Mouse (Mus musculus) kidney, adult 2 months (tissue): ENCODE measurements around the gene Bpifc.

Experiments used
- CTCF ChIP-seq: fragments of 200-500 bp; conservative IDR thresholded peaks from 2 replicates; pipeline ENCODE4 v1.5.1; 2011; ENCODE audit warnings: low read depth, mild to moderate bottlenecking, control low read depth, low read length, moderate library complexity, mixed read lengths; ENCODE audit not compliant: insufficient read depth, insufficient read length
- POLR2A ChIP-seq: fragments of 200-500 bp; IDR thresholded peaks from one replicate; pipeline ENCODE4 v1.6.1; 2011; ENCODE audit warnings: low read depth, low read length, control low read depth

DNA sequence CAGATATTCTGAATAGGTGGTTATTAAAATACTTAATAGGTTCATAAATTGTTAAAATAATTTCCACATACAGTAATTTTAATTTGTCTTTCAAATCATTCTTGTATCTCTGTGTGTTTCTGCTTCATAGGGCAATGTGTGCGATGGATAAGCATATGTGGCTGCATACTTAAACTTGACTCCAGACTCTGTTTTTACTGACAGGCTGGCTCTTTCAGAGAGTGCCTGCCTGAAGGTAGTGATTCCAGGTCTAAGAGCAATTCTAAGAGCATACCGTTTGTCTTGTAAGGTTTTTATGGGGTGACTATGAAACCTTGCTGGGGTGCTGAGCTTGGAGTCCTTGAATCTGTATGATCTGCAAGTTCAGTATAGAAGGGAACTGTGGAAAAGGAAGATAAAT, 14.2 kb upstream of the Bpifc start:
- TF ChIP-seq CTCF, result no peak
- no peak for TF ChIP-seq POLR2A
